Mouse (Mus musculus) MEL (cell line): ENCODE data around the gene Gm12830. TPM values are rescaled to one million over a fixed set of nuclear protein-coding genes. Genes with fewer than 3 reads are reported as not detected.

ENCODE experiments used
- DNase-seq: peaks from one replicate; pipeline ENCODE4 v3.0.0; 2011; ENCODE audit warnings: low read depth, low spot score
- H3K27ac ChIP-seq: 2 replicates; pipeline ENCODE4 v1.5.1; 2012; ENCODE audit warnings: low read depth, mild to moderate bottlenecking, control low read depth, low read length, moderate library complexity; ENCODE audit not compliant: control insufficient read depth
- H3K27me3 ChIP-seq, 2 experiments: fragments of 150-350 bp in 1 of 2; sonication (generic) in 1 of 2; 2 replicates each; pipeline ENCODE4 v1.6.1; 2012; ENCODE audit warnings: low read length in 2 of 2, mild to moderate bottlenecking in 2 of 2, improper control_type of control experiment in 1 of 2, moderate library complexity in 1 of 2; ENCODE audit not compliant: insufficient read depth in 2 of 2, control insufficient read depth in 1 of 2
- H3K36me3 ChIP-seq, 2 experiments: 2 replicates each; pipeline ENCODE4 v1.6.1; 2012 to 2014; ENCODE audit warnings: low read length in 2 of 2, improper control_type of control experiment in 1 of 2, inconsistent platforms in 1 of 2, mild to moderate bottlenecking in 1 of 2; ENCODE audit not compliant: insufficient read depth in 2 of 2, control insufficient read depth in 1 of 2
- H3K4me1 ChIP-seq, 2 experiments: fragments of 150-350 bp in 1 of 2; sonication (generic) in 1 of 2; 2 replicates each; pipeline ENCODE4 v1.6.1; 2012; ENCODE audit warnings: low read length in 2 of 2, improper control_type of control experiment in 1 of 2, mild to moderate bottlenecking in 1 of 2; ENCODE audit not compliant: insufficient read depth in 2 of 2, control insufficient read depth in 1 of 2
- H3K4me3 ChIP-seq, 2 experiments: fragments of 150-350 bp in 1 of 2; sonication (generic) in 1 of 2; 2 replicates each; pipeline ENCODE4 v1.5.1; 2012; ENCODE audit warnings: low read depth in 2 of 2, low read length in 2 of 2, mild to moderate bottlenecking in 2 of 2, moderate library complexity in 2 of 2, control low read depth in 1 of 2, improper control_type of control experiment in 1 of 2; ENCODE audit not compliant: control insufficient read depth in 1 of 2, insufficient read depth in 1 of 2
- H3K79me2 ChIP-seq: 2 replicates; pipeline ENCODE4 v1.6.1; 2012; ENCODE audit warnings: mild to moderate bottlenecking, low read length, moderate library complexity; ENCODE audit not compliant: control insufficient read depth, poor library complexity, insufficient read depth
- H3K9ac ChIP-seq: 2 replicates; pipeline ENCODE4 v1.6.1; 2012; ENCODE audit warnings: low read depth, mild to moderate bottlenecking, control low read depth, low read length, moderate library complexity; ENCODE audit not compliant: control insufficient read depth, poor library complexity, severe bottlenecking
- H3K9me3 ChIP-seq: fragments of 150-350 bp; sonication (generic); replicated peaks from 2 replicates; pipeline ENCODE4 v1.6.1; 2012; ENCODE audit warnings: mild to moderate bottlenecking, low read length, improper control_type of control experiment, moderate library complexity; ENCODE audit not compliant: insufficient read depth
- CHD2 ChIP-seq: IDR thresholded peaks from 2 replicates; pipeline ENCODE4 v1.6.1; 2011; ENCODE audit warnings: low read length, improper control_type of control experiment
- E2F4 ChIP-seq: IDR thresholded peaks from 2 replicates; pipeline ENCODE4 v1.6.1; 2011; ENCODE audit warnings: low read depth, low read length, improper control_type of control experiment, borderline replicate concordance
- ELF1 ChIP-seq: IDR thresholded peaks from 2 replicates; pipeline ENCODE4 v1.6.1; 2014; ENCODE audit warnings: low read depth, mild to moderate bottlenecking, inconsistent platforms, low read length, improper control_type of control experiment, moderate library complexity
- EP300 ChIP-seq, 2 experiments: IDR thresholded peaks; 2 replicates each; pipeline ENCODE4 v1.6.1; 2011; ENCODE audit warnings: improper control_type of control experiment in 2 of 2, low read length in 2 of 2, low read depth in 1 of 2, mild to moderate bottlenecking in 1 of 2
- ETS1 ChIP-seq: IDR thresholded peaks from 2 replicates; pipeline ENCODE4 v1.6.1; 2012; ENCODE audit warnings: low read depth, mild to moderate bottlenecking, inconsistent platforms, low read length, improper control_type of control experiment, moderate library complexity
- HCFC1 ChIP-seq: IDR thresholded peaks from 2 replicates; pipeline ENCODE4 v1.6.1; 2012; ENCODE audit warnings: low read depth, mild to moderate bottlenecking, inconsistent platforms, low read length, improper control_type of control experiment, moderate library complexity
- JUND ChIP-seq: IDR thresholded peaks from 2 replicates; pipeline ENCODE4 v1.6.1; 2011; ENCODE audit warnings: low read depth, mild to moderate bottlenecking, improper control_type of control experiment, low read length
- MEF2A ChIP-seq: IDR thresholded peaks from 2 replicates; pipeline ENCODE4 v1.6.1; 2014; ENCODE audit warnings: low read depth, mild to moderate bottlenecking, inconsistent platforms, low read length, improper control_type of control experiment; ENCODE audit not compliant: poor library complexity, insufficient replicate concordance, severe bottlenecking; ENCODE audit errors: extremely low read depth
- MYB ChIP-seq: IDR thresholded peaks from 2 replicates; pipeline ENCODE4 v1.6.1; 2011; ENCODE audit warnings: mild to moderate bottlenecking, low read depth, low read length, improper control_type of control experiment
- MYC ChIP-seq: IDR thresholded peaks from 2 replicates; pipeline ENCODE4 v1.6.1; 2011; ENCODE audit warnings: low read depth, mild to moderate bottlenecking, low read length, improper control_type of control experiment, moderate library complexity
- NELFE ChIP-seq: IDR thresholded peaks from 2 replicates; pipeline ENCODE4 v1.6.1; 2011; ENCODE audit warnings: low read depth, low read length, improper control_type of control experiment
- POLR2AphosphoS5 ChIP-seq: IDR thresholded peaks from 2 replicates; pipeline ENCODE4 v1.6.1; 2012; ENCODE audit warnings: low read depth, borderline replicate concordance, mild to moderate bottlenecking, inconsistent platforms, low read length, moderate library complexity, mixed read lengths
- RAD21 ChIP-seq: IDR thresholded peaks from 2 replicates; pipeline ENCODE4 v1.6.1; 2011; ENCODE audit warnings: mild to moderate bottlenecking, low read depth, low read length, improper control_type of control experiment
- RCOR1 ChIP-seq: IDR thresholded peaks from 2 replicates; pipeline ENCODE4 v1.6.1; 2012; ENCODE audit warnings: low read depth, mild to moderate bottlenecking, inconsistent platforms, low read length, improper control_type of control experiment
- SMC3 ChIP-seq: IDR thresholded peaks from 2 replicates; pipeline ENCODE4 v1.6.1; 2011; ENCODE audit warnings: low read depth, low read length, improper control_type of control experiment
- TCF12 ChIP-seq: IDR thresholded peaks from 2 replicates; pipeline ENCODE4 v1.6.1; 2014; ENCODE audit warnings: low read depth, mild to moderate bottlenecking, inconsistent platforms, low read length, improper control_type of control experiment, moderate library complexity
- USF1 ChIP-seq: IDR thresholded peaks from 2 replicates; pipeline ENCODE4 v1.6.1; 2014; ENCODE audit warnings: low read depth, mild to moderate bottlenecking, inconsistent platforms, low read length, improper control_type of control experiment, moderate library complexity
- ZC3H11A ChIP-seq: IDR thresholded peaks from 2 replicates; pipeline ENCODE4 v1.6.1; 2012; ENCODE audit warnings: low read depth, mild to moderate bottlenecking, inconsistent platforms, low read length, improper control_type of control experiment
- polyA plus RNA-seq, 2 experiments: library from polyadenylated mRNA; stranded (reverse) in 1 of 2; unstranded in 1 of 2; fragments of >175 nt in 1 of 2; fragments of >200 nt in 1 of 2; gene quantifications; 2 replicates each; pipeline versions ENCODE4 v1.2.1 to v1.2.4; 2012; ENCODE audit warnings: low replicate concordance in 2 of 2, low read depth in 1 of 2; ENCODE audit not compliant: insufficient read length in 2 of 2, insufficient read depth in 1 of 2, missing spikeins in 1 of 2
- total RNA-seq: library from RNA; depleted of rRNA; stranded (reverse); fragments of 300-350 nt; gene quantifications from 2 replicates; pipeline ENCODE4 v1.2.3, GENCODE M21; 2012

The Gm12830 gene
- total and polyA plus RNA-seq, 3 experiments: not detected

- Histone ChIP-seq H3K27ac (no peak overlapping the region), H3K4me1 (no peaks in the 10 kb centered on the region), H3K79me2 (no peaks in the 10 kb centered on the region), H3K9me3 (no peaks in the 10 kb centered on the region)
- DNase-seq: no peak
- TF ChIP-seq HCFC1: no peak
- no peak for TF ChIP-seq ELF1
- no peak for TF ChIP-seq POLR2AphosphoS5
- TF ChIP-seq, all 39 proteins: peak for 0
- Histone ChIP-seq H3K4me3 (no peak overlapping the region), H3K9ac (no peak overlapping the region), H3K27me3 (no peaks in the 10 kb centered on the region), H3K36me3 (no peaks in the 10 kb centered on the region)
Observed at GRCm38 (mm10) chr4:114779475-114779757, 42.1 kb upstream of the Gm12830 start.

GRCm38 (mm10) chr4:114779758-114780546 is 41.6 kb upstream of the Gm12830 start:
- Histone ChIP-seq H3K27ac (no peak overlapping the region), H3K79me2 (no peaks in the 10 kb centered on the region), H3K4me3 (no peak overlapping the region), H3K9me3 (no peaks in the 10 kb centered on the region), H3K36me3 (no peaks in the 10 kb centered on the region), H3K4me1 (no peaks in the 10 kb centered on the region), H3K9ac (no peak overlapping the region), H3K27me3 (no peaks in the 10 kb centered on the region)
- TF ChIP-seq CHD2 (no peak), NELFE (no peak), ZC3H11A (no peak), USF1 (no peak), ELF1 (no peak), MYC (no peak), RAD21 (no peak), RCOR1 (no peak), MEF2A (no peak), TCF12 (no peak), E2F4 (no peak), JUND (no peak), MYB (no peak), ETS1 (no peak), SMC3 (no peak), EP300 (IDR thresholded peaks at IDR 0.05; ENCODE audit: low read depth in 1 of 2, low read length in 2 of 2) (no peak), POLR2AphosphoS5 (no peak)
- DNase-seq: no peak
